Mouse (Mus musculus) stomach, postnatal 0 days (tissue): Measurements from ENCODE around the gene Defb21. TPM values are rescaled to one million over a fixed set of nuclear protein-coding genes. Genes with fewer than 3 reads are reported as not detected.

Experiments used
- ATAC-seq: fragments of 200-750 bp; cut with Nextera tagmentation; 2 replicates; pipeline ENCODE4 v1.8.0; 2017; ENCODE audit not compliant: low FRiP score, low TSS enrichment
- DNase-seq: peaks from one replicate; pipeline ENCODE4 v3.0.0-alpha.2; 2016; ENCODE audit warnings: low spot score
- H3K27ac ChIP-seq: fragments of 300-500 bp; sonication (generic); replicated peaks from 2 replicates; pipeline ENCODE4 v1.5.1; 2014; ENCODE audit warnings: mild to moderate bottlenecking, control low read depth
- H3K27me3 ChIP-seq: fragments of 300-500 bp; sonication (generic); 2 replicates; pipeline ENCODE4 v1.6.1; 2014; ENCODE audit warnings: low read length; ENCODE audit not compliant: control insufficient read depth, insufficient read depth
- H3K36me3 ChIP-seq: fragments of 300-500 bp; sonication (generic); 2 replicates; pipeline ENCODE4 v1.6.1; 2014; ENCODE audit warnings: low read length, mixed read lengths; ENCODE audit not compliant: control insufficient read depth, insufficient read depth
- H3K4me1 ChIP-seq: fragments of 300-500 bp; sonication (generic); replicated peaks from 2 replicates; pipeline ENCODE4 v1.6.1; 2014; ENCODE audit warnings: antibody characterized with exemption; ENCODE audit not compliant: control insufficient read depth, insufficient read depth
- H3K4me2 ChIP-seq: fragments of 300-500 bp; sonication (generic); replicated peaks from 2 replicates; pipeline ENCODE4 v1.6.1; 2014; ENCODE audit warnings: low read depth, mild to moderate bottlenecking, control low read depth, moderate library complexity
- H3K4me3 ChIP-seq: fragments of 300-500 bp; sonication (generic); 2 replicates; pipeline ENCODE4 v1.5.1; 2014; ENCODE audit warnings: low read depth, low read length, control low read depth
- H3K9ac ChIP-seq: fragments of 300-500 bp; sonication (generic); 2 replicates; pipeline ENCODE4 v1.6.1; 2014; ENCODE audit warnings: mild to moderate bottlenecking, low read length, control low read depth, mixed read lengths
- H3K9me3 ChIP-seq: fragments of 300-500 bp; sonication (generic); 2 replicates; pipeline ENCODE4 v1.6.1; 2016; ENCODE audit warnings: low read length; ENCODE audit not compliant: control insufficient read depth
- CTCF ChIP-seq: IDR thresholded peaks from 2 replicates; pipeline ENCODE4 v1.5.1; 2016; ENCODE audit warnings: antibody characterized with exemption, low read depth, mild to moderate bottlenecking, moderate library complexity
- EP300 ChIP-seq: optimal IDR thresholded peaks from 2 replicates; pipeline ENCODE3; 2016; ENCODE audit warnings: antibody characterized with exemption
- WGBS: fragments of 180-500 bp; shearing (Covaris S2); extraction: QIAGEN DNeasy Blood & Tissue Kit; methylation state at CpG from one replicate; pipeline ENCODE4 v1.1.7; 2014; 5-methylcytosine and 5-hydroxymethylcytosine counted together
- polyA plus RNA-seq: library from polyadenylated mRNA; unstranded; fragments of >200 nt; fragmentation: Nextera tagmentation; extraction: Ambion mirVana; gene quantifications from 2 replicates; pipeline ENCODE4 v1.2.1, GENCODE M21; 2015

Defb21 gene
- not detected in 2 replicates for polyA plus RNA-seq

DNA sequence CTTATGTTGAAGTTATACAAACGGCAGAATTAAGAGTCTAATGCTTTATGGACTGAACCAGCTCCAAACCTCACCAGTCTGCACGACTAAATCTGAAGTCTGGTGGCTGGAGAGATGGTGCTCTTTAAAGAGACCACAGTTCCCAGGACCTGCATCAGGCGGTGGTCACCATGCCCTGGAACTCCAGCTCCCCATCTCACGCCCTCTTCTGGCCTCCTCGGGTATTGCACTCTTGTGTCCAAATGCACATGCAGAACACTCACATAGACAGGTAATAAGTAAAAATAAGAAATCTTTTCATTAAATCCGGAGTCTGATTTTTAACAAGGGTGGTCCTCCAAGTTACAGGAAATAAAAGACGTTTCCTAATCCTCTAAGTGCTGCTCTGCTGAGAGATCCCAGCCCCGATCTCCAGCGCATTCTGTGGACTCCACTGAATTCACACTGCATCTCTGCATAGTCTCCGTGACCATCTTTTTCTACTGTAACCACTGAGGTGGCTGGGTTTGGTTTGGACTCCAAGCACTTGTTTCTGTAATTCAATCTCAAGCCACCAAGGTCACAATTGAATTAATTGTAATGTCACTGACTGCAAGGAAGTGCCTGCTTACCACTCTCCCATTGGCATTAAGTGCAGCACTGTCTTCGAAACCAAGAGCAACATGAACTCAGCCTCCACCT is at the start of gene Defb21:
Defb21 (plus strand) TSS at position 631 of the 681 bp plus-strand sequence.
- no peak within 1 kb of the TSS for H3K27ac ChIP-seq
- H3K36me3 ChIP-seq = no peaks in the 10 kb centered on the region
- TF ChIP-seq CTCF = peak; percentile 55
- no peak for TF ChIP-seq EP300
- H3K4me2 ChIP-seq = no peak within 1 kb of the TSS
- no peak within 1 kb of the TSS for H3K9ac ChIP-seq
- WGBS = 58% methylated on average over 11 of the region's 11 CpGs
- H3K9me3 ChIP-seq = no peaks in the 10 kb centered on the region
- H3K27me3 ChIP-seq = no peaks in the 10 kb centered on the region
- H3K4me3 ChIP-seq = no peak within 1 kb of the TSS
- DNase-seq (no peak), ATAC-seq (no peak)
- H3K4me1 ChIP-seq = no peaks in the 10 kb centered on the region

DNA sequence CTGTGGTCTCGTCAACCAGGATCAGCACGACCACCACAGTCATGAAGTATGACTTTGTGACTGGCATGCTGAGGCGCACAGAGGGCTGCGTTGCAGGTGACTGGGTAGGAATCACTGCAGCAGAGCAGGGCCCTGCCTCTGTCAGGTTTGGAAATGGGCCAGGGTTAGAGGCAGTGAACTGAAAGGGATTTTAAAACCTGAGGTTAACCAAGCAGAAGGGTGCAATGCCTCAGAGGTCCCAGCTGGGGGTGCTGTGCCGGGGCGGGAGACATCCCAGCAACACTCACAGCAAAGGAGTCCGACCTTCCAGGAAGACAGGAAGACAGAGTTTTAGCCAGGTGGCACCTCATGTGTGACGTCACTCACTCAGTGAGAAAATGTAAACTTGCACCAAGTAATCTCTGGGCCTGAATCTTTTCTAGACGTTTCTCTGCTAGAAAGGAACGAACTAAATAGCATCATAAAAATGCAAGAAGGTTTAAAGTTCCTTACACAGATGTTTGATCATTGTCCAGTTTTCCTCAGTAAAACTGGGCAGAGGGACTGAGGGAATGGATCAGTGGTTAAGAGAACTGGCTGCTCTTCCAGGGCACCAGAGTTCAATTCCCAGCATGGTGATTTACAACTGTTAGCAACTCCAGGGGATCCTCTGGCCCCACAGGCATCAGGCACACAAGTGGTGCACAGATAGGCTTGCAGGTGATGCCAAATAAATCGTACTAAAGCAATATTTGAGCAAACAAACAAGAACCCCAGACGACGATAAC is 32.4 kb upstream of the Defb21 start, which contains the start of gene Defb29:
Defb29 (minus strand) TSS at position 155 of the 767 bp plus-strand sequence.
- no peak for ATAC-seq
- Histone ChIP-seq H3K9me3 (no peaks in the 10 kb centered on the region), H3K4me2 (no peak within 1 kb of the TSS), H3K4me3 (no peak within 1 kb of the TSS), H3K36me3 (no peaks in the 10 kb centered on the region), H3K27ac (no peak within 1 kb of the TSS), H3K9ac (no peak within 1 kb of the TSS), H3K27me3 (no peaks in the 10 kb centered on the region), H3K4me1 (no peaks in the 10 kb centered on the region)
- 43% methylated on average over 13 of the region's 13 CpGs for WGBS
- no peak for DNase-seq
- peak; percentile 45 for TF ChIP-seq CTCF
- no peak for TF ChIP-seq EP300

- TF ChIP-seq EP300 = no peak
- Histone ChIP-seq H3K9ac (no peak overlapping the region), H3K36me3 (no peaks in the 10 kb centered on the region), H3K4me2 (no peak overlapping the region), H3K4me1 (no peaks in the 10 kb centered on the region), H3K27me3 (no peaks in the 10 kb centered on the region), H3K27ac (no peak overlapping the region), H3K9me3 (no peaks in the 10 kb centered on the region), H3K4me3 (no peak overlapping the region)
- WGBS = 82% methylated on average over 9 of the region's 9 CpGs
- no peak for ATAC-seq
- DNase-seq = no peak
Measured at GRCm38 (mm10) chr2:152541979-152542378, 30.6 kb upstream of the Defb21 start.

DNA sequence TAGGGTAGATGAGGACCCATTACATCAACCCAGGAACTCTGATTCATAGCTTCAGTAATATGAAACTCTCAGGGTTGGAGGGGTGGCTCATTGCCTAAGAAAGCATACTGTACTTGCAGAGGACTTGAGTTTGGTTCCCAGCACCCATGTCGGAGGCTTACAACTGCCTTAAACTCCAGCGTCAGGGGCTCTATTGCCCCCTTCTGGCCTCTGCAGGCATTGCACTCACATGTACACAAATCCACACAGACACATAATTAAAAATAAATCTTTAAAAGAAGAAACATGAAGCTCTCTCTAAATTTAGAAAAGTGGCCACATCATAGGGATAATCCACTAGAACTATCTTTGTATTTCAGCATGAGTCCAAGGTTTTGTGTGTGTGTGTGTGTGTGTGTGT is 29.6 kb upstream of the Defb21 start:
- Histone ChIP-seq H3K4me3 (no peak overlapping the region), H3K9ac (no peak overlapping the region), H3K9me3 (no peaks in the 10 kb centered on the region), H3K4me2 (no peak overlapping the region), H3K36me3 (no peaks in the 10 kb centered on the region), H3K4me1 (no peaks in the 10 kb centered on the region), H3K27me3 (no peaks in the 10 kb centered on the region), H3K27ac (no peak overlapping the region)
- peak; percentile 26; the same call in 1 of the 2 replicates for TF ChIP-seq CTCF
- TF ChIP-seq EP300 = no peak
- ATAC-seq (no peak), DNase-seq (no peak)
- WGBS = 74% methylated on average over 2 of the region's 2 CpGs

DNA sequence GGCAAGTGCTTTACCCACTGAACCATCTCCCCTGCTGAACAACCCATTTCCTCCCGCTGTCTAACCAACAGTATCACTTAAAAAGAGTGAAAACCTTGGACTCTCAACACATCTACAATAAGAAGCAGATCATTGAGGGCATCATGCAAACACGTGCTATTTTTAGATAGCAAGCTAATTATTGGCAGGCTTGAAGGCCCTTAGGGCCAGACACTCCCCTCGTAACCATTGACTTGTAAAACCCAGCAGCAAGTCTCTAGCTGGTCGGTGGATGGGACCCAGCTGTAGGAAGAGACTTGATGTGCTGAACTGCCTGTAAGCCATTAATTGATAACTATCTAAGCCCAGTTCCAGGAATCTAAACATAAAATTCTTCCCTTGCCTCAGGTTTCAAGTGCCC is 29.1 kb upstream of the Defb21 start:
- no peak overlapping the region for H3K27ac ChIP-seq
- H3K4me1 ChIP-seq = no peaks in the 10 kb centered on the region
- no peak overlapping the region for H3K4me2 ChIP-seq
- H3K9me3 ChIP-seq = no peaks in the 10 kb centered on the region
- ATAC-seq (no peak), DNase-seq (no peak)
- WGBS = 58% methylated on average over 4 of the region's 4 CpGs
- TF ChIP-seq EP300 (no peak), CTCF (no peak)
- H3K4me3 ChIP-seq = no peak overlapping the region
- H3K36me3 ChIP-seq = no peaks in the 10 kb centered on the region
- no peak overlapping the region for H3K9ac ChIP-seq
- no peaks in the 10 kb centered on the region for H3K27me3 ChIP-seq

DNA sequence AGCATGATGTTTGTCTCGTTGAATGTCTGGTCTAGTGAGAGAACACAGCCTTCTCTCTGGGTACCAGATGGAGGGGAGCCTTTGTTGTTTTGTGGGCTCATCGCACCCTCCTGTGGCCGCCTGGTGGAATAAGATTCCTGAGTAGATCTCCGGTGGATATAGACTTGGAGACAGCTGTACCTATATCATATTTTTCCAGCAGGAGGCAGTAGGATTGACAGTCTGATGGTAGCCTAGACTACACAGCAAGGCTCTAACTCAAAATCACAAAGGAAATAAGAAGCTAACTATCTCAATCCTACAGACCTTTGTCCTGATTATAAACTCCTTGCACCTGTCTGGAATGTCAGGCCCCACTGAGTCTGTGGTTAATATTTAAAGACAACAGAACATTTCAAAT is 27.9 kb upstream of the Defb21 start:
- WGBS = 14% methylated on average over 4 of the region's 4 CpGs
- H3K27ac ChIP-seq = no peak overlapping the region
- no peak overlapping the region for H3K4me3 ChIP-seq
- 0 out of 2 replicates have a peak, but pooled peaks have one; percentile 38 for ATAC-seq
- H3K4me1 ChIP-seq = no peaks in the 10 kb centered on the region
- TF ChIP-seq EP300 (no peak), CTCF (peak; percentile 79)
- H3K4me2 ChIP-seq = no peak overlapping the region
- no peaks in the 10 kb centered on the region for H3K27me3 ChIP-seq
- H3K9ac ChIP-seq = no peak overlapping the region
- H3K9me3 ChIP-seq = no peaks in the 10 kb centered on the region
- DNase-seq = peak; percentile 18
- H3K36me3 ChIP-seq = no peaks in the 10 kb centered on the region
